Mouse (Mus musculus) neutrophil, adult 5-6 weeks (primary cell): Measurements from ENCODE around the gene Abtb2. TPM values are rescaled to one million over a fixed set of nuclear protein-coding genes. Genes with fewer than 3 reads are reported as not detected.

Experiments
- ATAC-seq: fragments of 151-379, 151-347 bp; 2 replicates; pipeline ENCODE4 v1.8.0; 2017; ENCODE audit warnings: mild to moderate bottlenecking, moderate TSS enrichment; ENCODE audit not compliant: insufficient number of reproducible peaks, poor library complexity, low FRiP score, severe bottlenecking; ENCODE audit errors: extremely low read depth
- total RNA-seq: library from RNA; stranded (forward); fragments of 200-1000 nt; gene quantifications from 2 replicates; pipeline ENCODE4 v1.2.3, GENCODE M21; 2017

The Abtb2 gene
- total RNA-seq, 1 experiment from 2014 or later = 31.3 TPM

DNA sequence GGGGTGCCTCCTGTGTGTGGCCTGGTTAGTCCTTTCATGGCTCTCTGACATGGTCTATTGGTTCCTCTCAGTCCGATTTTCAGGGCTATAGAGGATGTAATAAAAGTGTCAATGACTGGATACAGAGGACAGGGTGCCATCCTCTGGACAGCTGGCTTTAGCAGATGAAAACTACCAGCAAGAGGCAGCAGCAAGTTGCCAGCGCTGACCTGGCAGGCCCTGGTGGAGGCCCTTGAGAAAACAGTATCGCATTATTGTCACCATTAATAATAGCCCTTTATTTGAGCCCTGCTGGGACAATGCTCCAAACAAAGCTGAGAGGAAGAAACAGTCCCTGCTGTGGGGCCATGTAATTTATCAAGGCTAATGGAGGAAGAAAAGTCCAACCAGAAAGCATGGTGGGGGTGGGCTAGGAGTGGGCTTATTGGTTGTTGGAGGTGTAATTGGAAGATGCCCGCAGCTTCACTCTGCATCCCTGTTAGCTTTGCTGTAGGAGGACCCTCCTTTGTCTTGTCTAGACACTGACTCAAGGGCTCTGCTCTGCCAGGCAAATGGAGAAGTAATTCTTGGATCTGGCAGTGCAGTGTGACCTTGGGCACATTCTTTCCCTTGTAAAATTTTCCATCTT, 77.6 kb downstream of the Abtb2 start:
- no peak for ATAC-seq

DNA sequence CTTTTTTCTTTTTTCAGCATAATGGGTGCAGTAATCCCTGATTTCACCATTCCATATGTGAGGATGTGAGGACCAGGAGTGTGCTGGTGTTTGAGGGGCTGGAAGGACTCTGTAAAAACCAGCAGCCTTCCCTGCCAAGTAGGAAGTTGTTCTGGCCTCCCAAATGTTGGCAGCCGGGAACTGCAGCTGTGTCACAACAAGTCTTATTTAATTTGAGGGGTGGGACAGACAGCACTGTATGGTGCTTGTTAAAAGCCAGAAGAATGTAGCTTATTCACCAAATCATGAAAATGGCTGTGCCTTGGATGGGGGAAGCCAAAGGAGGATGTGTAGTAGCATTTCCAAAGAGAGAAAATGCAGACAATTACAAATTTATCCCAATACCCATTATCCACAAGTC, 78.3 kb downstream of the Abtb2 start:
- no peak for ATAC-seq

DNA sequence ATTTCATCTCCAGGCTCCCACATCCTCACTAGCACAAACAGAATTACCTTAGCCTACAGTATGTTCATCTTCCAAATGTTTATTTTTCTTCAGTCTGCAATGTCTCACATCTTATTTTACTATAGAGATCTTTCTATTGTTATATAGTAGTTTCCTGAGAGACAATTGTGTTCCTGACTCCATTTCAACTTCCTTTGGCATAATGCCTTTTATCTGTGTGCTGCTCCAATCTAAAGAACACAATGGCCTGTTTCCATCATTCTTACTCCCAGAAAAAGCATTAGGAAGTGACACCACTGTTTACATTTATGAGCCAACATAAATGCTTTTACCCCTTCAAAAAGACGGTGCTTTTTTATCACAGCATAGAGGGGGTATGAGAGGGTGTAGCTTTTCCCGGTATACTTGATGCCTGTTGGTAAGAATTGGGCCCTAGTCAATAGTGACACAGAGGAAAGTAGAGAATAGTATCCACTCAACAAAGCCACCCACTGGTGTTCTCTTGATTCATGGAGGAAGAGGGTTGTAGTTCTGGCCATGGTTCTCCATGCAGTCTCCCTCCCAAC, 84.3 kb downstream of the Abtb2 start:
- no peak for ATAC-seq

DNA sequence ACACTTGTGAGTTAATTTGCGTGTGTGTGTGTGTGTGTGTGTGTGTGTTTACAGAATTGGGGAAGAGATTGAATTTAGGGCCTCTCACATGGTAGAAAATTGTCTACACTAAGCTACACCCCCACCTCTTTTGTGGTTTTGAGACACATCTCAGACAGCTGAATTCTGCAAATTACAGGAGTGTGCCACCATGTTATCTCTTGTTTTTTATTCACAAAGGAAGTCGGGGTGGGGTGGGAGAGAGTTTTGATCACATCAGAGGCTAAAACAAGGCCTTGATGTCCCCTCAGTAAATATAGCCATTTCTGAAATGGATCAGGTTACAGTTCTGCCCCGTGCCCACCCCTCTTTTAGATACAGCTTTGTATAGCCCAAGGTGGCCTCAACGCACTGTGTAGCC, 86.0 kb downstream of the Abtb2 start:
- no peak for ATAC-seq

DNA sequence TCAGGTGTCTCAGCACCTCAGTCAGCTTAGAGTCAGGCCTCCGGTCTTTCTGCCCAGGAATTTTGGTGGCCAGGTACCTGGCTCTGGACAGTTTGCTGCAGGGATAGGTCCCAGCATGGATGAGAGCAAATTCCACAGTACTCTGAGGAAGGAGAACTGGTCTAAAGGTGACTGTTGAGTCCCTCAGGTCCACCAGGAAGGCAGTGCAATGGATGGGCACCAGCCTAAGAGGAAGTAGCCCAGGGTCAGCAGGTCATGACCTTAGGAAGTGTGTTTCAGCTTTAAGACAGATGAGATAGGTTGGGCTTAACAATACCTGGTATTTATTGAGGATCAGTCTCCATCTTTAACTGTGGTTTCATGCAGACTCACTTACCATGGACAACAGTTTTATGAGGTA, 88.9 kb downstream of the Abtb2 start:
- ATAC-seq = peak; percentile 50

DNA sequence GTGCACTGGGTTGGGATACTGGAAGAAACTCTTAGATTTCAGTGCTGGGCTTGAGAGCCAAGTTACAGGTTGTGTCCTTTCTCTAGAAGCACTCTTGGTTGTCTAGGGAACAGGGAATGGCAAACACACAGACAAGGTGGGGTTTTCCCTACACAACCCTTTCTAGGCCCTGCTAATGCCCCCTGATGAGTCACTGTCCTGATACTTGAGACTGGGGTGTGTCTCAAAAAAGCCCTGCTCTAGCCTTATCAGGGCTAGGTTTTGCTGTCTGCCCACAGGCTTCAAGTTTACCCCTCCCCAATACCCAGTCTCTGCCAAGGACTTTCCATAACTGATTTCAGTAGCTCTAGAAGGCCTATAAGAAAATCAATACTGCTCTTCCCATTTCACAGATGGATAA, 89.9 kb downstream of the Abtb2 start:
- ATAC-seq = no peak

DNA sequence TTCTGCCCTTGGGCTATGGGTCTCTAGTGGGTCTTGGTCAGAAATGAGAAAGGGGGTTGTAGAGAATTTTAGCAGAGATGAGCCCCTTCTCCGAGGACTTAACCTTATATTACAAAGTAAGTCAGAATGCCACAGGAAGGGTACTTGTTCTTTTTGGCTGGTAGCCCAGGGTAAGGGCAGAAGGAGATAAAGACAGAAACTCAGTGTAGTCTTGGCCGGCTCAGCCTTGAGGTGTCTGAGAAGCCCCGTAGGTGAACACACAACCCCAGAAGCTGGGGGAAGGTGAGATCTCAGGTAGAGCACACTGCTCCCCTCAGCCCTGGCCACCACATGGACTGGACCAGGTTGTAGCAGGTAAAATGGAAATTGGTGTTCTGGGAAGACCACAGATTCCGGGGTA, 93.1 kb downstream of the Abtb2 start:
- no peak for ATAC-seq

DNA sequence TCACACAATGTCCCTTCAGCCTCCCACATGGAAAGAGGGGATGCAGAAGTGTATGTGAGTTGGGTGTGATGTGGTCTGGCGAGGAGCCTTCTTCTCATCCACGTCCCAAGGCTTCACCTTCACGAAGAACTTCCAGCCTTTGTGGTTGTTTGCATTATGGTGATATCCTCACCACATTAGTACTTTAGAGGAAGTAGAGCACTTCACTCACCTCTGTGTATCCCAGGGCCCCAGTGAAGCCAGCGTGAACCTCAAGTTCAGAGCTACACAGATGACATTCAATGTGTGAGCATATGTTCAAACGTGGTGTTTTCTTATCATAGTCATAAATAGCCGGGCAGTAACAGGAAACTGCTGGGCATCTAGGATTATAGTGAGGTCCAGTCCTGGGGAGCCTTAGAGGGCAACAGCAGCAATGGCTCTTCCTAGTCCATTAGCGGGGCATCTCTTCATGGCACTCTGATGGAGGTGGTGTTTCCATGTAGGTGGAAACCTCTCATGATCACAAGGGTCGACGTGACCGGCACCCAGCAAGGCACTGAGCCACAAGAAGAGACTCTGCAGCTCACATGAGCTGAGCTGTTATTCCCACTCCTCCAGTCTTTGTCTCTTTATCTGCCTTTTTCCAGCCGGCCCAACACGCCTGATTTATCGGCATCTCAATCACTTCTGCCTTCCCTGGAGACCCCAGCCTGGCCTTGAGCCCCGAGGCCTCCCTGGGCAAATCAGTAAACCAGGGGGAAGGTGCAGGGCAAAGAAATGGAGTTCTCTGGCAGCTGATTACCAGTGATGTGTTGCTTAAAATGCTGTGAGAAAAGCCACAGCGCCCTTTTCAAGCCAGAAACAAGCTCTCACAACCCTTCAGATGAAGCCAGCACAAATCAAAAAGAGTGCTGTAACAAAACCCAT, 93.8 kb downstream of the Abtb2 start:
- no peak for ATAC-seq

DNA sequence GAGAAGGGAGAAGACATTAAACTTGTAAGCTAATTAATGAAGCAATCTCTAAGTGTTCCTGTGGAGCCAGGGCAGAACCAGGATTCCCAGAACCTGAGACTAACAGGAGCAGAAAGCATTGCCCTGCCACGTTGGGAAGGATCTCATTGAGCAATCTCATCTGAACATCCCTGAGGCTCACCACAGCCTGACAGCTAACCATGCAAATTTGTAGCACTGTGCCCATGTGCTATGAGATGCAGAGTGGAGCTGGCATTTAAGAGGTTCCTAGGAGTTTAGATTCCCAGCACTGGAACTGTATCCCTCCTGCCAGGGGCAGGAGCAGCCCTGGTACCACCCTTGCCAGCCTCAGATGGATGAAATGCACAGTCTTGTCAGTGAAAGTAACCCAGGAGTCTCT, 95.6 kb downstream of the Abtb2 start:
- no peak for ATAC-seq

DNA sequence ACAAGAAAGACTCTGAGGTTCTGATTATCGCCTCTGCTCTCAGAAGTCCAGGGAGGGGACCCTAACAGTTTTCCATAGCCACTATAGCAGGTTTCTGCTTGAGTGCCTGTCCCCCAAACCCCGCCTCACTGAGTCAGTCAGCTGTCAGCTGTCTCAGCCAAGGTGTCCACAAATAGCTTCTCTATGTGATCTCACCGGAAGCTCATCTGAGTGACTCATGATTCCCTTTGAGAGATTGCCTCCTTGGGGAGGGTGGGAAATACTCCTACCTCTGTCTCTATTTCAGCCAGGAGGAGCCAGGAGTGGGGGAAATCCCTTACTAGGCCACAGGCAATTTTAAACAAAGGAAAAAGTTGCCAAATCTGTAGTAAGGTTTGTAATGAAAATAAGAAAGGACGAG, 96.0 kb downstream of the Abtb2 start:
- peak; percentile 70; the same call in 1 of the 2 replicates for ATAC-seq

DNA sequence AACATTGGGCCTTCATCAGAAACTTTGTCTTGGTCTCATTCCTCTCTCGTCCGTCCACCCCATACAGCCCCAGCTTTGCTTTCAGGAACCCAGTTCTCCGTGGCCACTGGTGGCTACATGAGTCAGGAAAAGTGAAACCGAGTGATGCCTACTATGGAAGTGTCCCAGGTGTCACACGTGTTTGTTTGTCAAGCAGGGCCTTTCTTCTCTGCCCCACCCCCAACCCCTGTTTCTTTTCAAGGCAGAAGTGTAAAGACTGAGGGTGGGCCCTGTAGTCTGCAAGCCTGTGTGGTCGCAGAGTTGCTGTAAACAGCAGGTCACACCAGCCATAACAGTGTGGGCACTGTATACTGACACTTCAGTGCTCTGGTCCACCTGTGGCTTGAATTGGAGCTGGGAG, 98.2 kb downstream of the Abtb2 start:
- no peak for ATAC-seq

DNA sequence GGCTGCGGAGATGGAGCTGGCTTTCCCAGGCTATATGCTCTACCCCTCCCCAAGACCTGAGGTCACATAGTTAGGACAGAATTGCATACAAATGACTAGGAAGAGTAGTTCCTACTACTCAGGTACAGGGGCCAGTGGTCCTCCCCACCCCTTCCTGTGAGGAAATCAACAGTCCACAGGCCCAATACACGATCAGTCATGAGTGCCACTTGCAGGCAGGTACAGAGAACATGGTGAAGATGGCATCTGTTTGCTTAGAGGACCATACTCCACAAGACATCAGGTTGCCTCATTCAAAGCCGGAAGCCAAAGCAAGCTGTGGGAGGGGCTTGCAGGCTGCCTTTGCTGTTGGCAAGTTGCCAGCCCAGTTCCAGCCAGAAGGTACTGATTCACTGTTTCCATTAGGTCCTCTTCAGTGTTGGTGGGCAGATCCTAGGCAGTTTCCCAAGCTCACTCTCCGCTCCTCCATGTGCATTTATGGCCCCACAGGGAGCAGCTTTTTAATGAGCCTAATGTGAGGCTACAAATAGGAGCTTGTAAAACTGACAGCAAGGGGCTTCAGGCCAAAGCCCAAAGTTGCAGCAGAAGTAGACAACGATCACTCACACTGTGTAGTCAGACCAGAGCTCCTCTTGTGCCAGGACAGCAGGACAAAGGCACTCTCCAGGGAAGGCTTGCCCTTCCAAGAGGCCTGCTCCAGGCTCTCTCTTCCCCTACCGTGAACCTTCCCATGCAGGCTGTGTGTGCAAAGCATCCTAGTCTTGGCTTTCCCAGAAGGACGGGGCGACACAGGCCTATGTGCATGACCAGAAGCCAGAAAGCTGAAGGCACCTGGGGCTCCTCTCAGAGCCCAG, 102.1 kb downstream of the Abtb2 start:
- ATAC-seq = peak; percentile 53

DNA sequence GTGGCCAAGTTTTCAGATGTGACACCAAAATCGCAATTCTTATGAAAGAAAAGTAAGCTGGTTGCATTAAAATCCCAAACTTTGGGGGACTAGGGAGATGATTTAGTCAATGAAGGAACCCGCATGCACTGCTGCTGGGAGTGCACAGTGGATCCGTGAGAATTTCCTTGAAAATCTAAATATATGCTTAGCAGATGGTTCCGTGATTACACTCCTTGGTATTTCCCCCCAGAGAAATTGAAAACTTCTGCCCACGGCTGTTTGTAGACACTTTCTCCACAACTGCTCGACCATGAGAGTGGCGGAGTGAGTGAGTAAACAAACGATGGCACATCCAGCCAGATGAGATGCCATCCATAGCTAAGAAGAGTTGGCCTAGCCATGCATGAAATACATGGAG, 102.8 kb downstream of the Abtb2 start:
- no peak for ATAC-seq

DNA sequence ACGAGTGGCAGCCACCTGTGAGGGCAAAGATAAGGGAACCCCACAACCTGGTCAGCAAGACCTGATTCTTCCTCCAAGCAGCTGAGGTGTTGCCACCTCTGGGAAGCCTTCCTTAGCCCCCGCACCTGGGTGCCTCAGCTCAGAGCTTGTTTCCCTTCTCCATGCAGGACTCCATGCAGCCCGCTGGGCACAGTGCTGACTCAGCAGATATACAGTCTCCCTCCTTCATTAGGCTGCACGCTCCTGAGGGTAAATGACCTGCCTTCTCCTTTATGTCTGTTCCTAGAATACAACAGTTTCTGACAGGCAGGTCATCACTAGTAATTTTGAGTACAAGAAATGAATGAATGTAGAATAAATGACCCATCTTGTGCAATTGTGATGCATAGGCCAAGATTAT, 103.5 kb downstream of the Abtb2 start:
- ATAC-seq = no peak

DNA sequence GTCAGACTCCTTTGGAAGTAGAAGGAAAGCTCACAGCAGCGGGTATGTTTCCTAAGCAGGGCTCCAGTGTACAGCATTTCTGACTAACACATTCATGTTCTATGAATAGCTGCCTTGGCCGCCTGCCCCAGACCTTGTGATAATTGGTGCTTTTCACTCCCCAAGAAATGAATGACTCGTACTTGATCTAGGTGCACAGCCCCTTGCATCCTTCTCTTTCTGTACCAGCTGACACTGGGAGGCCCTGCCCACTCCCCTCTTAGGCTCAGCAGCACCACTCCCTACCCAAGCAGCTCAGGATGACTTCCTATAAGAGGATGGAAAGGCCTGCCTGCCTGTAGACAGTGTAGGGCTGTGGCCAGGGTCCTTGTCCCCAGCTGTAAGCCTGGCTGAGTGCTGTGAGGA, 104.2 kb downstream of the Abtb2 start:
- no peak for ATAC-seq

DNA sequence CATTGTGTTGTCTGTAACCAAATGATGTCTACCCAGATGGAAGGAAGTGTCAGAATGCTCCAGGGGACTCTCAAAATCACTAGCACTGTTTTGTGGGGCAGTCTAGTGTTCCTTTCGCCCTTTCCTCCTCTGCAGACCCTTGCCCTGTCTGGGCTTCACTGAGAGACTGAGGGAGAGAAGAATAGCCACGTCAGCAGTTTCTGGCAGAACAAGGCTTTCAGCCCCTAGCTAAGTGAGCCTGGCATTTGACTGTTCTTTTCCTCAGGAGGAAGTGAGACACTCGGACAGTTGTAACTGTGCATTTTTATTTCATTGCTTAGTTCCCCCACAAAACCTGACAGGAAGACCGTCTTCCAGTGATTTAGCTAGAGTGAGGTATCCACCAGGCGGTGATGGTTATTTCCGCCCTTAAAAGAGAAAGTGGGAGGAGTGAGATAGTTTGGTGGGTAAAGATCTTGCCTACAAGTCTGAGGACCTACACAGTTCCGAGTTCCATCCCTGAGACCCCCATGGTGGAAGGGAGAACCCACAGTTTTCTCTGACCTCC, 106.5 kb downstream of the Abtb2 start:
- ATAC-seq = peak; percentile 13; the same call in 1 of the 2 replicates

DNA sequence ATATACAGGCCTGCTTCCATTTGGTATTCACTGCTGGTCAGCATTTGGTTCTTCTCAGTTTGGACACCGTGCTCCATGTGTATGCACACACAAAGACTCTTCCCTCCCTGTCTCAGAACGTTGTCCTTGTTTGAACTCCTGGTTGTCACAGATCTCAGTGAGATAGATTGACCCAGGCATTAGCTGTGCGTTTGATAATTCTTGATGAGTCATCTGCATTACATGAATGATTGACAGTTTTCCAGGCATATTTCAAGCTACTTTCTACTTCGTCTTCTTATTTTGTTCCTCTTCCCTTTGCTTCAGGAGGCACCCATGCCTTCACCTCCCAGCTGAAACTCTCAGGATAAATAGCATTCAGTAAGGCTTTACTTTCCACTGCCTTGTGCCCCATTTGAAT, 107.5 kb downstream of the Abtb2 start:
- no peak for ATAC-seq

DNA sequence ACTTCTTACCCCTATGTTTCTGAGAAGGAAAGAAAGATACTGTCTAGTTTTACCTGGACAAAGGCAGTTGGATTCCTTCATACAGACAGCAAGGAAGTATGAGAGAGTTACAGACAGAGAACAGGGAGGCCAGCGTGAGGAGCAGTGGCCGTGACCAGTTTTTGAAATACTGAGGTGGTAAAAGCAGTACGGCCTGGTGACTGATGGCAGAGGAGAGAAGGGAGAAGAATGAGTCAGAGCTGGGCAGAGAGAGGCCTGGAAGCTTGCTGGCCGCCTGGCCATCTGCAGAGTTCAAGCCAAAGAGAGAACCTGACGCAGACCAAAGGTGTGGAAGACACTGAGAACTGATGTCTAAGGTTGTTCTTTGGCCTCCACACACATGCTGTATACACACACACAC, 109.3 kb downstream of the Abtb2 start:
- ATAC-seq = no peak

DNA sequence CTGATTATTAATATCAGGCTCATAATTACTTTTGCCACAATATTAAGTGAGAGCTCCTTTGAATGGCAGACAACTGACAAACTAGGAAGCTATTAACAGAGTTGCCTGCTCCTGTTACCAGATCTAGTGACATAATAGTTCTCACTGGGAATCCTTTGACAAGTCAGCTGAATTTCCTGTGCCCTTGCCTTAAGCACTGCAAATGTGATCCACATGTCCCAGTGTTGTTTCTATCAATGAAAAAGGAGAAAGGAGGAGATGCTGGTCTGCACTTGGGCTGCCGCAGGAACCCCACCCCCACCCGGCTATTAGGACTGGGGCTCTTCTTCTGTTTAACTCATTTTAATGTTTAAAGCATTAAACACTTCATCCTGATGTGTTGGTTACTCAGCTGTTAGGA, 110.7 kb downstream of the Abtb2 start:
- no peak for ATAC-seq
